Mouse (Mus musculus): ENCODE measurements around the gene Gm45194. TPM values are rescaled to one million over a fixed set of nuclear protein-coding genes. Genes with fewer than 3 reads are reported as not detected.
A peak's percentile ranks its signal among the peaks of the same experiment; 100 is the strongest.

The Gm45194 gene
- polyA plus RNA-seq (2012; rRNA removed): not detected in 2 replicates

- DNase-seq (ENCODE audit: extremely low spot score in 1 of 2, low spot score in 1 of 2): no peak
These were observed at the start of gene Gm45194 for GRCm38 (mm10) chrX:111891089-111891488. Gm45194 (plus strand) TSS chrX:111891389.

GRCm38 (mm10) chrX:111855878-111856277, 35.3 kb upstream of the Gm45194 start:
- DNase-seq (ENCODE audit: extremely low spot score in 1 of 2, low spot score in 1 of 2): no peak

- no peak for DNase-seq (ENCODE audit: extremely low spot score in 1 of 2, low spot score in 1 of 2)
These were observed 9.9 kb upstream of the Gm45194 start for GRCm38 (mm10) chrX:111881251-111881650.

GRCm38 (mm10) chrX:111894321-111895050, 3.3 kb downstream of the Gm45194 start:
- no peak for DNase-seq (ENCODE audit: extremely low spot score in 1 of 2, low spot score in 1 of 2)

- DNase-seq (ENCODE audit: extremely low spot score in 1 of 2, low spot score in 1 of 2): no peak
These were observed 4.0 kb downstream of the Gm45194 start for GRCm38 (mm10) chrX:111895084-111895779.

GRCm38 (mm10) chrX:111917422-111917821, 26.2 kb downstream of the Gm45194 start:
- DNase-seq (ENCODE audit: extremely low spot score in 1 of 2, low spot score in 1 of 2): no peak

- no peak for DNase-seq (ENCODE audit: extremely low spot score in 1 of 2, low spot score in 1 of 2)
These were observed 69.7 kb downstream of the Gm45194 start for GRCm38 (mm10) chrX:111960909-111961308.

- no peak for DNase-seq (ENCODE audit: extremely low spot score in 1 of 2, low spot score in 1 of 2)
These were observed 108.5 kb downstream of the Gm45194 start for GRCm38 (mm10) chrX:111999661-112000060.

- no peak for DNase-seq (ENCODE audit: extremely low spot score in 1 of 2, low spot score in 1 of 2)
These were observed 119.5 kb downstream of the Gm45194 start, which contains the start of gene Tex16 for GRCm38 (mm10) chrX:112010707-112011106. Tex16 (plus strand) TSS chrX:112011007.

GRCm38 (mm10) chrX:112238749-112239148, 347.6 kb downstream of the Gm45194 start, which contains the start of gene 4933403O08Rik:
4933403O08Rik (plus strand) TSS chrX:112239049.
- DNase-seq (ENCODE audit: extremely low spot score in 1 of 2, low spot score in 1 of 2): no peak

- DNase-seq (ENCODE audit: extremely low spot score in 1 of 2, low spot score in 1 of 2): no peak
These were observed 351.7 kb downstream of the Gm45194 start for GRCm38 (mm10) chrX:112242916-112243315.

GRCm38 (mm10) chrX:112255513-112255912, 364.3 kb downstream of the Gm45194 start:
- DNase-seq (ENCODE audit: extremely low spot score in 1 of 2, low spot score in 1 of 2): peak; percentile 44 to 69

GRCm38 (mm10) chrX:112273550-112273949, 382.4 kb downstream of the Gm45194 start:
- DNase-seq (ENCODE audit: extremely low spot score in 1 of 2, low spot score in 1 of 2): no peak

Other genes with a start within 250 kb of the Gm45194 start
- gene Hdx, start 194.3 kb upstream of the Gm45194 start, polyA plus RNA-seq (2012; rRNA removed): 4.1 and 4.8 TPM in 2 replicates
- not detected in 2 replicates for gene Tex16, start 119.6 kb downstream of the Gm45194 start, polyA plus RNA-seq (2012; rRNA removed)